Mouse (Mus musculus) lung, adult 2 months (tissue): ENCODE measurements around the gene Iqca.

Source experiments
- CTCF ChIP-seq: fragments of 200-500 bp; IDR thresholded peaks from 2 replicates; pipeline ENCODE4 v1.5.1; 2011; ENCODE audit warnings: mild to moderate bottlenecking, low read length, control low read depth; ENCODE audit not compliant: insufficient read depth
- POLR2A ChIP-seq: fragments of 200-500 bp; IDR thresholded peaks from 2 replicates; pipeline ENCODE4 v1.6.1; 2011; ENCODE audit warnings: low read depth, mild to moderate bottlenecking, control low read depth, low read length, borderline replicate concordance; ENCODE audit errors: extremely low read depth

GRCm38 (mm10) chr1:90012850-90013249, 140.4 kb downstream of the Iqca start:
- no peak for TF ChIP-seq CTCF
- no peak for TF ChIP-seq POLR2A
